Mouse (Mus musculus): ENCODE data around the gene Abca13. TPM values are rescaled to one million over a fixed set of nuclear protein-coding genes. Genes with fewer than 3 reads are reported as not detected.
A peak's percentile ranks its signal among the peaks of the same experiment; 100 is the strongest.
"Not testable (repeated sequence)": the region's sequence is repeated elsewhere in the genome, so short reads cannot be mapped to it uniquely, and the experiment has no call there.

Gene Abca13
- polyA plus RNA-seq, 1 experiment from 2014 or later, result not detected

DNA sequence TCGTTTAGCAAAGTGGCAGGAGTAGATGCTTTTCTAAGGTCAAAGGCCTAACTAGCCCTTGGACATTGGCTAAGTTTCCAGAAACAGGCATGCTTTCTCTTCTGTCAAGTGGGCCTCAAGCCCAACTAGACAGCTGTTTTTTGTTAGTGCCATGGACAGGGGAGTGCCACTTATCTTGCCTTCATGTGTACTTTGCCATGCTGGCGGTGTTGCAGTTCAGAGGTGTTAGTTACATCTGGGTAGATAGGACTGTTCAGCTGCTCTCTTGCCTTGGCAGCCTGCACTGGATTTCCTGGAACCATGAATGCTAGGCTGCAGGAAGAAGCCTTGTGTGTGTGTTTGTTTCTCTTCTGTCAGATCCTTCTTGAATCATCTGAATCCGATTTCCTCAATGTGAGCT lies 235.7 kb downstream of the Abca13 start:
- H3K4me3 ChIP-seq (ENCODE audit: low read depth, low read length), result no peak overlapping the region
- no peaks in the 10 kb centered on the region for H3K4me1 ChIP-seq (replicated peaks; ENCODE audit: control insufficient read depth, insufficient read depth, low read length)
- H3K36me3 ChIP-seq (ENCODE audit: control insufficient read depth, insufficient read depth, low read length), result no peaks in the 10 kb centered on the region
- DNase-seq (ENCODE audit: low spot score) (no peak), ATAC-seq (ENCODE audit: low FRiP score) (no peak)
- H3K27me3 ChIP-seq (ENCODE audit: control insufficient read depth, insufficient read depth, low read length), result no peaks in the 10 kb centered on the region
- H3K4me2 ChIP-seq (replicated peaks; ENCODE audit: low read depth, low read length), result no peak overlapping the region
- WGBS, result 84% methylated on average over 3 of the region's 3 CpGs
- no peaks in the 10 kb centered on the region for H3K9me3 ChIP-seq (ENCODE audit: control insufficient read depth, low read length)
- H3K9ac ChIP-seq (ENCODE audit: low read depth, low read length), result no peak overlapping the region
- no peak overlapping the region for H3K27ac ChIP-seq (ENCODE audit: low read depth, low read length)

DNA sequence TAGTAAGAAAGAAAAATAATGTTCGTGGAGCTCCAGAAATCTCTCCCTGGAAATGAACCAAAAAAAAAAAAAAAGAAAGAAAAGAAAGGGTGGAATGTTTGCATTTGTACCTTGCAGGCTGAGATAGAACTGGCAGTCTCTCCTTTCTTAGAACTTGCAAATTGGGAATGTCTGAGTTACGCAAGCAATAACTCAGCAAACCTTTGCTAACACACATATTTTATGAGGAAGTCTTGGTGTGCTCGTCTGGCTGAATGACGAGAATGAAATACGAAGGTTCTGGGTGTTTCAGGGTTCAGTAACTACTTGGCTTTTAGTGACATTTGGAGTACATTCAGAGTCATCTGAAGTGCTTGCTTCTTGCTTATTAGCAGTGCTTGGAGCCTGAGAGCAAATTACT lies 241.1 kb downstream of the Abca13 start:
- no peak overlapping the region for H3K4me2 ChIP-seq (replicated peaks; ENCODE audit: low read depth, low read length)
- WGBS, result 82% methylated on average over 5 of the region's 5 CpGs
- H3K36me3 ChIP-seq (ENCODE audit: control insufficient read depth, insufficient read depth, low read length), result no peaks in the 10 kb centered on the region
- DNase-seq (ENCODE audit: low spot score) (no peak), ATAC-seq (ENCODE audit: low FRiP score) (no peak)
- H3K9me3 ChIP-seq (ENCODE audit: control insufficient read depth, low read length), result no peaks in the 10 kb centered on the region
- no peak overlapping the region for H3K4me3 ChIP-seq (ENCODE audit: low read depth, low read length)
- H3K4me1 ChIP-seq (replicated peaks; ENCODE audit: control insufficient read depth, insufficient read depth, low read length), result no peaks in the 10 kb centered on the region
- no peaks in the 10 kb centered on the region for H3K27me3 ChIP-seq (ENCODE audit: control insufficient read depth, insufficient read depth, low read length)
- H3K27ac ChIP-seq (ENCODE audit: low read depth, low read length), result no peak overlapping the region
- H3K9ac ChIP-seq (ENCODE audit: low read depth, low read length), result no peak overlapping the region

DNA sequence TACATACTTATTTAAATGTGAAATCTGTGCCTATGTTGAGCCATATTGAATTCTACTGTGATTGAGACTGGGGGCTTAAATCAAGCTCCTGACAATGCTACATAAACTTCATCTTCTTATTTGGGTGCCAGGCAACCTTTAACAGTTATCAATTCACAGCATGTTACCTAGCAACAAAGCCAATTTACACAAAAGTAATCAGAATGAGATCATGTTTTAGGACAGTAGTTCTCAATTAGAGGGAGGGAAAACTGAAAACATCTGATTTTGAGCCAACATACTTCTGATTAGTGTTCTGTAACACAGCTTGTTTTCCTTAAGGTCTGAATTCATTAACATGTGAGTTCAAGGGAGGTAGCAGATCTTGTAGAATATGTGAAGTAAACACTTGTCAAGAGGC lies 244.9 kb downstream of the Abca13 start:
- no peaks in the 10 kb centered on the region for H3K9me3 ChIP-seq (ENCODE audit: control insufficient read depth, low read length)
- ATAC-seq (ENCODE audit: low FRiP score) (no peak), DNase-seq (ENCODE audit: low spot score) (no peak)
- H3K36me3 ChIP-seq (ENCODE audit: control insufficient read depth, insufficient read depth, low read length), result no peaks in the 10 kb centered on the region
- no peak overlapping the region for H3K27ac ChIP-seq (ENCODE audit: low read depth, low read length)
- H3K4me1 ChIP-seq (replicated peaks; ENCODE audit: control insufficient read depth, insufficient read depth, low read length), result no peaks in the 10 kb centered on the region
- H3K4me3 ChIP-seq (ENCODE audit: low read depth, low read length), result no peak overlapping the region
- H3K9ac ChIP-seq (ENCODE audit: low read depth, low read length), result no peak overlapping the region
- no peaks in the 10 kb centered on the region for H3K27me3 ChIP-seq (ENCODE audit: control insufficient read depth, insufficient read depth, low read length)
- H3K4me2 ChIP-seq (replicated peaks; ENCODE audit: low read depth, low read length), result no peak overlapping the region

DNA sequence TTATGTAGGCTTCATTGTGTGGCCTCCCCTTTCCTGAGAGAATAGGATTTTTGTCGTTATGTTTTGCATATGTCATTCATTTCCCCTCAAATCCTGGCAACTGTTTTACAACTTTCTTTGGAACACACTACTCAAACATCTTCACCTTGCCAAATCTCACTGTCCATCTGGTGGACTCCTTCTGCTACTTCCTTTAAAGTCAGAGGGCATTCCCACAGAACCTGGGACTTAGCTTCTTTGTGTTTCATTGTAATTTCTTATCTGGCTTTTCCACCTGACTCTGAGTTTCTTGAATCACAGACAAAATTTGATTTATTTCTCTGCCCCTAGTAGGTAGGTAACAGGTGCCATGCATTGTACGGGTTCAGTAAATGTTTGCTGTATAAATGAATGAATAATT lies 248.0 kb downstream of the Abca13 start:
- Histone ChIP-seq H3K36me3 (ENCODE audit: control insufficient read depth, insufficient read depth, low read length) (no peaks in the 10 kb centered on the region), H3K4me2 (replicated peaks; ENCODE audit: low read depth, low read length) (no peak overlapping the region), H3K27ac (ENCODE audit: low read depth, low read length) (no peak overlapping the region), H3K4me1 (replicated peaks; ENCODE audit: control insufficient read depth, insufficient read depth, low read length) (no peaks in the 10 kb centered on the region), H3K9me3 (ENCODE audit: control insufficient read depth, low read length) (no peaks in the 10 kb centered on the region), H3K9ac (ENCODE audit: low read depth, low read length) (no peak overlapping the region), H3K4me3 (ENCODE audit: low read depth, low read length) (no peak overlapping the region), H3K27me3 (ENCODE audit: control insufficient read depth, insufficient read depth, low read length) (no peaks in the 10 kb centered on the region)
- 91% methylated on average over 2 of the region's 2 CpGs for WGBS
- no peak for DNase-seq (ENCODE audit: low spot score)
- ATAC-seq (ENCODE audit: low FRiP score), result no peak

DNA sequence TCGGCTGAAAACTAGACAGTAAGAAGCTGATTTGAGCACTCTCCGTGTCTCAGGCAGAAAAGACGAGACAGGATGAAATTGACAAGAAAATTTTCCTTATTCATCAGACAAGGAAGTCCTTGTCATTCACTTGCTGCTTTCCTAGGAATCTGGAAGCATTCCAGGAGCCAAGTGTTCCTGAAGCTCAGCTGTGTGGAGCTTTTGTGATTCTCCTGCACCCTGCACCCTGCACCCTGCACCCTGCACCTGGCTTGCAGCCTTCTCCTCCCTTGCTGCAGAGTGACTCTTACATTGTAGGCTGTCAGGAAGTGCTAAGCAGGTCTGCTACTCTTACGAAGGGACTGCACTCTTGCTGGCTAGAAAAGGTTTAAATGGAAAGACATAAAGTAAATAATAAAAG lies 249.4 kb downstream of the Abca13 start:
- no peak overlapping the region for H3K9ac ChIP-seq (ENCODE audit: low read depth, low read length)
- H3K4me3 ChIP-seq (ENCODE audit: low read depth, low read length), result no peak overlapping the region
- WGBS, result 83% methylated on average over 4 of the region's 4 CpGs
- no peak for DNase-seq (ENCODE audit: low spot score)
- no peak overlapping the region for H3K4me2 ChIP-seq (replicated peaks; ENCODE audit: low read depth, low read length)
- H3K27ac ChIP-seq (ENCODE audit: low read depth, low read length), result no peak overlapping the region
- H3K36me3 ChIP-seq (ENCODE audit: control insufficient read depth, insufficient read depth, low read length), result no peaks in the 10 kb centered on the region
- no peaks in the 10 kb centered on the region for H3K4me1 ChIP-seq (replicated peaks; ENCODE audit: control insufficient read depth, insufficient read depth, low read length)
- ATAC-seq (ENCODE audit: low FRiP score), result no peak
- H3K9me3 ChIP-seq (ENCODE audit: control insufficient read depth, low read length), result no peaks in the 10 kb centered on the region
- no peaks in the 10 kb centered on the region for H3K27me3 ChIP-seq (ENCODE audit: control insufficient read depth, insufficient read depth, low read length)

DNA sequence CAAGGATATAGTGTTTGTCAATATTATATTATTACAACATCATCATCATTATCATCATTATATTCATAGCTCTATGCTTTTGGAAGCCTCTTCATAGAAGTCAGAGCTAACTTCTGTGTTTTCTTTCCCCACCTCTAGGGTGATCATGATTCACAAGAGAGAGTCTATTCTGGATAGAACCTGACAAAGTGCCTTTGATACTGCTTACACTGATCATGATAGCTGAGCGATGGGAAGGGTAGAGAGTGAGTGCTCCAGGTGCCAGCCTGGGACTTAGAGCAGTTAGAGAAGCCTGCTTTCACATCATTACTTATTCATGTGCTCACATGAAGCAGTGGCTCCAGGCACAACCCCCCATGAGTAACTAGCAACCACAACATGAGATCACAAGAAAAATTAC lies 280.7 kb downstream of the Abca13 start:
- 79% methylated on average over 1 of the region's 1 CpGs for WGBS
- no peaks in the 10 kb centered on the region for H3K9me3 ChIP-seq (ENCODE audit: control insufficient read depth, low read length)
- H3K27me3 ChIP-seq (ENCODE audit: control insufficient read depth, insufficient read depth, low read length), result no peaks in the 10 kb centered on the region

DNA sequence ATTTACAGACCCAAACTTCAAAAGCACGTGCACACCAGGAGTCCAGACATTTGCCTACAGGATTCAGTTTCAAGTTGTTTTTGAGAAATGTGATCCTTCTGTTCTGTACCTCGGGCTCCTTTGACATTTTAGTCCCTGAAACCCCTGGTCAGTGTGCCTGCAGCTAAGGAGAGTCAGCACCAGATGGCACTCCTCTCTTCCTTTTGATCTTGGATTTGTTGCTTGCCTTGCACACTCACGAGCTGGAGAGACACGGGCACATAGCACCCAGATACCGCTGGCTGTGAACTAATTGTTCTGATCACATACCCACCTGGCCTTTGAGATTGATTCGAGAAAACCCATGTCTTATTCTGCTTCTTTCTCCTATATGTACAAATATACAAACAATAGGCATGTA lies 289.8 kb downstream of the Abca13 start:
- no peaks in the 10 kb centered on the region for H3K36me3 ChIP-seq (ENCODE audit: control insufficient read depth, insufficient read depth, low read length)
- WGBS, result 20% methylated on average over 6 of the region's 6 CpGs
- H3K4me2 ChIP-seq (replicated peaks; ENCODE audit: low read depth, low read length), result no peak overlapping the region
- DNase-seq (ENCODE audit: low spot score) (peak; percentile 61), ATAC-seq (ENCODE audit: low FRiP score) (peak; percentile 79)
- no peak overlapping the region for H3K4me3 ChIP-seq (ENCODE audit: low read depth, low read length)
- H3K9ac ChIP-seq (ENCODE audit: low read depth, low read length), result no peak overlapping the region
- no peaks in the 10 kb centered on the region for H3K9me3 ChIP-seq (ENCODE audit: control insufficient read depth, low read length)
- H3K27me3 ChIP-seq (ENCODE audit: control insufficient read depth, insufficient read depth, low read length), result no peaks in the 10 kb centered on the region
- no peak overlapping the region for H3K27ac ChIP-seq (ENCODE audit: low read depth, low read length)
- no peaks in the 10 kb centered on the region for H3K4me1 ChIP-seq (replicated peaks; ENCODE audit: control insufficient read depth, insufficient read depth, low read length)

More for the DNA sequence above, 280.7 kb downstream of the Abca13 start:
- Histone ChIP-seq H3K27ac (ENCODE audit: low read depth, low read length) (no peak overlapping the region), H3K4me2 (replicated peaks; ENCODE audit: low read depth, low read length) (no peak overlapping the region), H3K36me3 (ENCODE audit: control insufficient read depth, insufficient read depth, low read length) (no peaks in the 10 kb centered on the region), H3K4me3 (ENCODE audit: low read depth, low read length) (no peak overlapping the region), H3K4me1 (replicated peaks; ENCODE audit: control insufficient read depth, insufficient read depth, low read length) (no peaks in the 10 kb centered on the region), H3K9ac (ENCODE audit: low read depth, low read length) (no peak overlapping the region)
- DNase-seq (ENCODE audit: low spot score) (no peak), ATAC-seq (ENCODE audit: low FRiP score) (no peak)

DNA sequence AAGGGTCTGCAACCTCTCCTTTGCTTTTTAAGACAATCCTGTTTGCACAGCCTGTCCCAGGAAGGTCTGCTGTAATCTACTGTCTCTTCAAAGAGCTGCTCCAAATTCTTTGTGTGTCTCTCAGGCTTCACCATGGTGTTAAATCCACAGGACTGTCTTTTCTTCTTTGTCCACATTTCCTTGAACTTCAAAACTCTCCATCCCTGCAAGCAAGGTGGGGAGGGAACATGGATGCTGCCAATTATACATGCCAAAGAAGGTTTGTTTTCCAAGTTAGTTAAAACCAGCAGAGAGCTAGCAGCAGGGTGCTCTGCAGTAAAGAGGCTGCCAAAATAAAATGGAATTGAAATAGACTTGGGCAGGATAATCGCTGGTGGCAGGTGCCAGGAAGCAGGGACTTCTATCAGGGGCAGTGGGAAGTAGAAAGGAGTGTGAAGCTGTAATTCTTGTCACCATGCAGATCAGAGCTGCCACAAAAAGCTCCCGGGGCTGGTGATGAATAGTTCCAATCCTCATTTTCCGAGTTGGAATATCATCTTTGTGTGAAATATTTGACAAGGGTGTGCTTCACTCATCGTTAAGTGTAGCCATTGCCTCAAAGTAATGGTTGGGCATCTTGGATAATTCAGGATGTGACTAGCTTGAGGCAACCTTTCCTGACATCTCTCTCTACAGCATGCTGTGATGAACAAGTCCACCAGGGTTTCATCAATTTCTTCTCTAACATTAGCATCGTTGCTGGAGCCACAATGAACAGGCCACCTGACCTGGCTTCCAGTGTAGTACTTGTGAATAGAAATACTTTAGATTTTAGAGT lies 308.8 kb downstream of the Abca13 start:
- Histone ChIP-seq H3K4me3 (ENCODE audit: low read depth, low read length) (no peak overlapping the region), H3K27ac (ENCODE audit: low read depth, low read length) (no peak overlapping the region), H3K27me3 (ENCODE audit: control insufficient read depth, insufficient read depth, low read length) (no peaks in the 10 kb centered on the region), H3K36me3 (ENCODE audit: control insufficient read depth, insufficient read depth, low read length) (no peaks in the 10 kb centered on the region), H3K4me1 (replicated peaks; ENCODE audit: control insufficient read depth, insufficient read depth, low read length) (no peaks in the 10 kb centered on the region), H3K9me3 (ENCODE audit: control insufficient read depth, low read length) (no peaks in the 10 kb centered on the region), H3K4me2 (replicated peaks; ENCODE audit: low read depth, low read length) (no peak overlapping the region), H3K9ac (ENCODE audit: low read depth, low read length) (no peak overlapping the region)
- DNase-seq (ENCODE audit: low spot score) (no peak), ATAC-seq (ENCODE audit: low FRiP score) (no peak)
- 59% methylated on average over 5 of the region's 5 CpGs for WGBS

DNA sequence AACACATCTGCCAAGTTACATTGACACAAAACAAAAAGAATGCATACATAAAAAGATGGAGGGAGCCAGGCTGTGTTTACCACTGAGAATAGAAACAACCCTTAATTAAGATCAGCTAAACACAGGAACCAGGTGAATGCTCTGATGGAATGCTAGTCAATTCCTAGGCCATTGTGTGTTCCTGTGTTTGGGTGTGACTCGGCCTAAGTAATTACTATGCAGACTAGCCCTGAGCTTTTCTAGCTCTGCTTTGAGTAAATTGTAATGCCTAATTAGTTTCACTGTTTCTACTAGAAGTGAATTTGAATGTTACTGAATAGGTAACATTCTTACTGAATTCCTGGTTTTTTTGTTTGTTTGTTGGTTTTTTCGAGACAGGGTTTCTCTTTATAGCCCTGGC lies 323.2 kb downstream of the Abca13 start:
- H3K4me1 ChIP-seq (replicated peaks; ENCODE audit: control insufficient read depth, insufficient read depth, low read length); H3K9ac ChIP-seq (ENCODE audit: low read depth, low read length); H3K4me3 ChIP-seq (ENCODE audit: low read depth, low read length); H3K9me3 ChIP-seq (ENCODE audit: control insufficient read depth, low read length); DNase-seq (ENCODE audit: low spot score); H3K36me3 ChIP-seq (ENCODE audit: control insufficient read depth, insufficient read depth, low read length); H3K4me2 ChIP-seq (replicated peaks; ENCODE audit: low read depth, low read length); ATAC-seq (ENCODE audit: low FRiP score); H3K27me3 ChIP-seq (ENCODE audit: control insufficient read depth, insufficient read depth, low read length); H3K27ac ChIP-seq (ENCODE audit: low read depth, low read length): not testable (repeated sequence)
- WGBS, result 79% methylated on average over 2 of the region's 2 CpGs
